Mouse (Mus musculus) CH12.LX (cell line): ENCODE results near the gene Zfp472. TPM values are rescaled to one million over a fixed set of nuclear protein-coding genes. Genes with fewer than 3 reads are reported as not detected.

ENCODE experiments used
- DNase-seq: peaks from one replicate; pipeline ENCODE4 v3.0.0-alpha.2; 2013; ENCODE audit errors: extremely low read depth
- H3K27ac ChIP-seq: 2 replicates; pipeline ENCODE4 v1.5.1; 2012; ENCODE audit warnings: low read depth, mild to moderate bottlenecking, control low read depth, moderate library complexity; ENCODE audit not compliant: insufficient read depth
- H3K27me3 ChIP-seq: replicated peaks from 2 replicates; pipeline ENCODE3; 2012; ENCODE audit warnings: inconsistent platforms
- H3K36me3 ChIP-seq, 2 experiments: replicated peaks in 1 of 2; 2 replicates each; pipeline versions ENCODE3 to v1.6.1; 2012; ENCODE audit warnings: inconsistent platforms in 1 of 2, low read length in 1 of 2, mild to moderate bottlenecking in 1 of 2, mixed read lengths in 1 of 2, moderate library complexity in 1 of 2; ENCODE audit not compliant: control insufficient read depth in 1 of 2, insufficient read depth in 1 of 2
- H3K4me1 ChIP-seq, 2 experiments: 2 replicates each; pipeline ENCODE4 v1.6.1; 2012; ENCODE audit warnings: inconsistent platforms in 1 of 2, moderate library complexity in 1 of 2; ENCODE audit not compliant: insufficient read depth in 2 of 2, control insufficient read depth in 1 of 2
- H3K4me2 ChIP-seq: 2 replicates; pipeline ENCODE4 v1.6.1; 2012; ENCODE audit warnings: low read depth, mild to moderate bottlenecking, control low read depth; ENCODE audit not compliant: poor library complexity, insufficient read depth, severe bottlenecking
- H3K4me3 ChIP-seq, 3 experiments: fragments of 150-350 bp in 1 of 3; sonication (generic) in 1 of 3; replicated peaks in 1 of 3; 2 replicates each; pipeline versions ENCODE3 to v1.5.1; 2011 to 2012; ENCODE audit warnings: low read depth in 2 of 3, low read length in 2 of 3, mild to moderate bottlenecking in 2 of 3, moderate library complexity in 2 of 3, control low read depth in 1 of 3, improper control_type of control experiment in 1 of 3, inconsistent platforms in 1 of 3, mixed read lengths in 1 of 3; ENCODE audit not compliant: poor library complexity in 1 of 3
- H3K79me2 ChIP-seq: replicated peaks from 2 replicates; pipeline ENCODE4 v1.6.1; 2012; ENCODE audit warnings: mild to moderate bottlenecking, moderate library complexity; ENCODE audit not compliant: control insufficient read depth, poor library complexity, insufficient read depth, severe bottlenecking; ENCODE audit errors: extremely low read depth
- H3K9ac ChIP-seq: 2 replicates; pipeline ENCODE4 v1.6.1; 2012; ENCODE audit warnings: low read depth, mild to moderate bottlenecking, control low read depth, moderate library complexity; ENCODE audit not compliant: insufficient read depth
- H3K9me3 ChIP-seq: replicated peaks from 2 replicates; pipeline ENCODE3; 2012; ENCODE audit warnings: low read length, inconsistent platforms, mixed read lengths
- BHLHE40 ChIP-seq: IDR thresholded peaks from 2 replicates; pipeline ENCODE4 v1.6.1; 2011; ENCODE audit warnings: mild to moderate bottlenecking, low read depth, low read length, improper control_type of control experiment
- CHD1 ChIP-seq: IDR thresholded peaks from 2 replicates; pipeline ENCODE4 v1.6.1; 2012; ENCODE audit warnings: low read depth, low read length, improper control_type of control experiment, inconsistent platforms
- CHD2 ChIP-seq: IDR thresholded peaks from 2 replicates; pipeline ENCODE4 v1.6.1; 2011; ENCODE audit warnings: low read length, improper control_type of control experiment
- ETS1 ChIP-seq: conservative IDR thresholded peaks from 2 replicates; pipeline ENCODE4 v1.6.1; 2012; ENCODE audit warnings: low read depth, mild to moderate bottlenecking, inconsistent platforms, low read length, improper control_type of control experiment, moderate library complexity
- GABPA ChIP-seq: IDR thresholded peaks from 2 replicates; pipeline ENCODE4 v1.6.1; 2012; ENCODE audit warnings: low read depth, low read length, improper control_type of control experiment, inconsistent platforms; ENCODE audit not compliant: insufficient replicate concordance
- JUN ChIP-seq: IDR thresholded peaks from 2 replicates; pipeline ENCODE4 v1.6.1; 2011; ENCODE audit warnings: low read depth, mild to moderate bottlenecking, low read length, improper control_type of control experiment, moderate library complexity; ENCODE audit not compliant: insufficient read depth
- JUND ChIP-seq: conservative IDR thresholded peaks from 2 replicates; pipeline ENCODE4 v1.6.1; 2011; ENCODE audit warnings: low read depth, low read length, improper control_type of control experiment
- MYC ChIP-seq: IDR thresholded peaks from 2 replicates; pipeline ENCODE4 v1.6.1; 2011; ENCODE audit warnings: low read depth, mild to moderate bottlenecking, improper control_type of control experiment, low read length
- POLR2A ChIP-seq: IDR thresholded peaks from 2 replicates; pipeline ENCODE4 v1.6.1; 2011; ENCODE audit warnings: low read depth, mild to moderate bottlenecking, improper control_type of control experiment, low read length
- POLR2AphosphoS2 ChIP-seq: IDR thresholded peaks from 2 replicates; pipeline ENCODE4 v1.6.1; 2011; ENCODE audit warnings: low read depth, low read length, improper control_type of control experiment
- RAD21 ChIP-seq: IDR thresholded peaks from 2 replicates; pipeline ENCODE4 v1.6.1; 2011; ENCODE audit warnings: low read depth, mild to moderate bottlenecking, low read length, improper control_type of control experiment, moderate library complexity
- SIN3A ChIP-seq: IDR thresholded peaks from 2 replicates; pipeline ENCODE4 v1.6.1; 2012; ENCODE audit warnings: low read length, improper control_type of control experiment, inconsistent platforms
- SMC3 ChIP-seq: IDR thresholded peaks from 2 replicates; pipeline ENCODE4 v1.6.1; 2011; ENCODE audit warnings: low read depth, low read length, improper control_type of control experiment
- USF1 ChIP-seq: IDR thresholded peaks from 2 replicates; pipeline ENCODE4 v1.6.1; 2014; ENCODE audit warnings: low read depth, mild to moderate bottlenecking, inconsistent platforms, low read length, improper control_type of control experiment
- ZC3H11A ChIP-seq: IDR thresholded peaks from 2 replicates; pipeline ENCODE4 v1.6.1; 2012; ENCODE audit warnings: low read depth, mild to moderate bottlenecking, inconsistent platforms, low read length, improper control_type of control experiment
- ZKSCAN1 ChIP-seq: IDR thresholded peaks from 2 replicates; pipeline ENCODE4 v1.6.1; 2012; ENCODE audit warnings: low read depth, inconsistent platforms, low read length, improper control_type of control experiment, borderline replicate concordance
- ZNF384 ChIP-seq: IDR thresholded peaks from 2 replicates; pipeline ENCODE4 v1.6.1; 2012; ENCODE audit warnings: low read depth, low read length, improper control_type of control experiment, inconsistent platforms
- dilution Hi-C: fragments of 300-500 bp; cut with MboI; formaldehyde crosslinking; loops from 2 replicates; pipeline ENCODE4 v1.14.3; 2020; ENCODE audit warnings: low sequenced_read_pairs; ENCODE audit not compliant: extremely low pct_unique_long_range_greater_than_20kb, extremely low pct_ligation_motif_present
- in situ Hi-C: fragments of 300-500 bp; cut with MboI; formaldehyde crosslinking; loops from 3 replicates; pipeline ENCODE4 v1.14.3; 2019; ENCODE audit warnings: low sequenced_read_pairs, low pct_ligation_motif_present, low pct_unique_long_range_greater_than_20kb, mixed read lengths
- polyA plus RNA-seq: library from polyadenylated mRNA; unstranded; fragments of >175 nt; gene quantifications from 2 replicates; pipeline ENCODE4 v1.2.1, GENCODE M21; 2012; ENCODE audit warnings: low read depth; ENCODE audit not compliant: insufficient read length
- total RNA-seq, 2 experiments: library from RNA; depleted of rRNA; stranded (reverse); fragments of 300-350 nt in 1 of 2; fragments of >200 nt in 1 of 2; gene quantifications; 2 replicates each; pipeline ENCODE4 v1.2.3; 2012 to 2014

Zfp472 gene
- total and polyA plus RNA-seq, 3 experiments, result 9.7 to 27.8 (median 13.6) TPM

GRCm38 (mm10) chr17:32927803-32928202 is 37.8 kb upstream of the Zfp472 start:
- Histone ChIP-seq H3K9ac (no peak overlapping the region), H3K27ac (no peak overlapping the region), H3K4me3 (no peak overlapping the region), H3K79me2 (no peaks in the 10 kb centered on the region), H3K27me3 (no peaks in the 10 kb centered on the region), H3K9me3 (no peaks in the 10 kb centered on the region), H3K4me2 (no peak overlapping the region), H3K4me1 (peaks cover 0 to 10% of the 10 kb centered on the region in 2 experiments; a peak in 2 of 4 replicates), H3K36me3 (peaks cover 6 to 64% of the 10 kb centered on the region in 2 experiments)
- TF ChIP-seq GABPA, result no peak
- no peak for TF ChIP-seq ZKSCAN1
- TF ChIP-seq CHD1, result no peak
- dilution Hi-C loops (no loop called here), in situ Hi-C loops (no loop called here)
- no peak for DNase-seq

GRCm38 (mm10) chr17:32939831-32940230 is 25.8 kb upstream of the Zfp472 start:
- Histone ChIP-seq H3K27ac (no peak overlapping the region), H3K9ac (no peak overlapping the region), H3K27me3 (no peaks in the 10 kb centered on the region), H3K36me3 (peaks cover 0 to 36% of the 10 kb centered on the region in 2 experiments), H3K4me3 (no peak overlapping the region), H3K9me3 (no peaks in the 10 kb centered on the region), H3K79me2 (no peaks in the 10 kb centered on the region), H3K4me1 (peaks cover 0 to 14% of the 10 kb centered on the region in 2 experiments; a peak in 2 of 4 replicates)
- dilution Hi-C loops, result no loop called here
- DNase-seq, result no peak
- TF ChIP-seq ZC3H11A, result no peak
- TF ChIP-seq JUND, result peak; percentile 27; the same call in 1 of the 2 replicates
- no peak for TF ChIP-seq ETS1
- no peak for TF ChIP-seq SMC3
- no peak for TF ChIP-seq CHD2
- TF ChIP-seq SIN3A, result no peak
- TF ChIP-seq RAD21, result no peak
- no peak for TF ChIP-seq MYC
- 0 out of 2 replicates have a peak, but pooled peaks have one; percentile 7 for TF ChIP-seq JUN
- TF ChIP-seq POLR2AphosphoS2, result no peak
- TF ChIP-seq, all 38 proteins: peak for 2
- H3K4me2 ChIP-seq, result no peak overlapping the region
- in situ Hi-C loops, result no loop called here

DNA sequence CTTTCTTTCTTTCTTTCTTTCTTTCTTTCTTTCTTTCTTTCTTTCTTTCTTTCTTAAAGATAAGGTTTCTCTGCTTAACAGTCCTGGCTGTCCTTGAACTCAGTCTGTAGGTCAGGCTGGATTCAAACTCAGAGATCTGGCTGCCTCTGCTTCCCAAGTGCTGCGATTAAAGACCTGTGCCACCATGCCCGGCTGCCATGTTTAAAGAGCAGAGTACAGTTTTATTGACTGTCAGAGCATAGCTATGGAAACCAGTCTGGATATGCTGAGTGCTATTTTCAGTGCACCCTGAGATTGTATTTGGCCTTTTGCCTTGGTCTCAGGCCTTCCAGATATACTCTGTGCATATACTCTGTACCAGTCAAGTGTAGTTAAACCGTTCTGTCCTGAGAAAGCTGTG is 22.0 kb upstream of the Zfp472 start:
- in situ Hi-C loops, result no loop called here

More for the DNA sequence above, 22.0 kb upstream of the Zfp472 start:
- H3K9me3 ChIP-seq, result no peaks in the 10 kb centered on the region
- no peak overlapping the region for H3K27ac ChIP-seq
- dilution Hi-C loops, result no loop called here
- H3K4me2 ChIP-seq, result no peak overlapping the region
- DNase-seq, result no peak
- no peak overlapping the region for H3K9ac ChIP-seq
- H3K36me3 ChIP-seq, result peaks cover 0 to 31% of the 10 kb centered on the region in 2 experiments
- H3K4me3 ChIP-seq, result no peak overlapping the region
- no peaks in the 10 kb centered on the region for H3K79me2 ChIP-seq
- no peaks in the 10 kb centered on the region for H3K27me3 ChIP-seq
- TF ChIP-seq BHLHE40, result no peak
- TF ChIP-seq POLR2A, result no peak
- no peak for TF ChIP-seq ZNF384
- TF ChIP-seq USF1, result no peak
- peaks cover 9 to 36% of the 10 kb centered on the region in 2 experiments for H3K4me1 ChIP-seq
